Mouse (Mus musculus) left cerebral cortex, adult 9 months (tissue): ENCODE data around the gene Hipk4.

Experiments used
- DNase-seq, 2 experiments: peaks; one replicate each; pipeline ENCODE4 v3.0.0; 2022; ENCODE audit warnings: low spot score in 2 of 2

Gene Hipk4

GRCm38 (mm10) chr7:27522967-27523366 lies at the start of gene Hipk4:
Gene Hipk4 (plus strand): TSS chr7:27523267.
- DNase-seq, result no peak

GRCm38 (mm10) chr7:27473835-27474489 lies 49.1 kb upstream of the Hipk4 start:
- DNase-seq, result no peak

GRCm38 (mm10) chr7:27474490-27474954 lies 48.5 kb upstream of the Hipk4 start:
- DNase-seq, result peak; percentile 96 to 97

- no peak for DNase-seq
Observed at GRCm38 (mm10) chr7:27475596-27475995, 47.5 kb upstream of the Hipk4 start.

GRCm38 (mm10) chr7:27476098-27476635 lies 46.9 kb upstream of the Hipk4 start:
- no peak for DNase-seq

- no peak for DNase-seq
Observed at GRCm38 (mm10) chr7:27478561-27478960, 44.5 kb upstream of the Hipk4 start.

- DNase-seq, result no peak
Observed at GRCm38 (mm10) chr7:27479750-27480149, 43.3 kb upstream of the Hipk4 start.

- DNase-seq, result no peak
Observed at GRCm38 (mm10) chr7:27480506-27480905, 42.6 kb upstream of the Hipk4 start.

GRCm38 (mm10) chr7:27480927-27481626 lies 42.0 kb upstream of the Hipk4 start:
- no peak for DNase-seq

GRCm38 (mm10) chr7:27481627-27481969 lies 41.5 kb upstream of the Hipk4 start:
- peak in 1 of 2 experiments; percentile 73 for DNase-seq

GRCm38 (mm10) chr7:27483860-27484259 lies 39.2 kb upstream of the Hipk4 start:
- no peak for DNase-seq

GRCm38 (mm10) chr7:27486102-27486769 lies 36.8 kb upstream of the Hipk4 start:
- no peak for DNase-seq

GRCm38 (mm10) chr7:27486770-27487697 lies 36.0 kb upstream of the Hipk4 start, which contains the start of gene Sertad1:
Gene Sertad1 (plus strand): TSS chr7:27486910.
- peak; percentile 99 to 100 for DNase-seq

- peak in 1 of 2 experiments; percentile 59 for DNase-seq
Observed at GRCm38 (mm10) chr7:27487740-27488268, 35.3 kb upstream of the Hipk4 start.

GRCm38 (mm10) chr7:27489270-27489869 lies 33.7 kb upstream of the Hipk4 start:
- DNase-seq, result no peak

- DNase-seq, result no peak
Observed at GRCm38 (mm10) chr7:27490227-27490542, 32.9 kb upstream of the Hipk4 start.

GRCm38 (mm10) chr7:27490543-27491329 lies 32.3 kb upstream of the Hipk4 start:
- peak; percentile 67 to 86 for DNase-seq

GRCm38 (mm10) chr7:27491856-27492255 lies 31.2 kb upstream of the Hipk4 start:
- DNase-seq, result no peak

GRCm38 (mm10) chr7:27493022-27493421 lies 30.0 kb upstream of the Hipk4 start:
- no peak for DNase-seq

- no peak for DNase-seq
Observed at GRCm38 (mm10) chr7:27493450-27493849, 29.6 kb upstream of the Hipk4 start.
